Mouse (Mus musculus): ENCODE measurements around the gene Arf3.

DNA sequence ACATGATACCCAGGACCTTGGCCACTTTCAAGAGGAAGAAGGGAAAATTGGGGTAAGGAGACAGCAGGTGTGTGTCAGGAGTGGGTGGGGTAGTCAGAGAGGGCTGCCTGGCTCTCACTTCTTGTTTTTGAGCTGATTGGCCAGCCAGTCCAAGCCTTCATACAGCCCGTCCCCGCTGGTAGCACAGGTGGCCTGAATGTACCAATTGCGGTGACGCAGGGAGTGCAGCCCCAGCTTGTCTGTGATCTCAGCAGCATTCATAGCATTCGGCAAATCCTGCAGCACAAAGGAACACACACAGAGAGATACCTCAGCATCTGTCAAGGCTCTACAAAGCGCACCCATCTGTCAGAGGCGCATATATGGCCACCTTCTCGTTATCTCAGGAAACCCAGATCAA is 22.8 kb downstream of the Arf3 start:
- TF ChIP-seq GATA1 (IDR thresholded peaks at IDR 0.05; ENCODE audit: low read length) = no peak
- TF ChIP-seq TAL1 (IDR thresholded peaks at IDR 0.05; ENCODE audit: low read length) = no peak

All from erythroblast, embryonic 14.5 days (primary cell).